Mouse (Mus musculus): ENCODE results near the gene Agfg2.
"Not testable (repeated sequence)": the region's sequence is repeated elsewhere in the genome, so short reads cannot be mapped to it uniquely, and the experiment has no call there.

The Agfg2 gene

DNA sequence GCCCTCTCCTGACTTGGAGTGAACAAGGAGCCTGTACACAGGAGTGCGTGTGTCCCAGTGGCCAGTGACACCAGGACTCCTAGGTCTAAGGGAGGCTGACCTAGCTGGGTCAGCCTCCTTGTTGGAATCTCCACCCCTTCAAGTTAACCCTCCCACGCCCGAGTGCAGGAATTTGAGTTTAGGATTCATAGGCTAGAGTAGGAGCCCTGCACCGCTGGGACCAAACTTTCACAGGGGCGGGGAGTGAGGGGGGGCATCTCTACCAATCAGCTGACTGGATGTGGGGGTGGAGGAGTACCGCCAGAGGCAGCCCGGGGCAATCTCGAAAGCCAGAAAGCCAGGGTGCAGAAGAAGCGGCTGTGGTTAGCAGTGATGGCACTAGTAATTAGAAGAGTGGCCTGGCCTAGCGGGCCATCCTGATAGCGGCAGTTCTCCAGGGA, 38.9 kb downstream of the Agfg2 start, which contains the start of gene Irs3:
Gene Irs3 (minus strand): TSS at position 63 of the 440 bp plus-strand sequence.
- no peak for DNase-seq (ENCODE audit: low spot score)

- DNase-seq (ENCODE audit: low spot score): no peak
Measured at GRCm38 (mm10) chr5:137645091-137645651, 39.4 kb downstream of the Agfg2 start.

DNA sequence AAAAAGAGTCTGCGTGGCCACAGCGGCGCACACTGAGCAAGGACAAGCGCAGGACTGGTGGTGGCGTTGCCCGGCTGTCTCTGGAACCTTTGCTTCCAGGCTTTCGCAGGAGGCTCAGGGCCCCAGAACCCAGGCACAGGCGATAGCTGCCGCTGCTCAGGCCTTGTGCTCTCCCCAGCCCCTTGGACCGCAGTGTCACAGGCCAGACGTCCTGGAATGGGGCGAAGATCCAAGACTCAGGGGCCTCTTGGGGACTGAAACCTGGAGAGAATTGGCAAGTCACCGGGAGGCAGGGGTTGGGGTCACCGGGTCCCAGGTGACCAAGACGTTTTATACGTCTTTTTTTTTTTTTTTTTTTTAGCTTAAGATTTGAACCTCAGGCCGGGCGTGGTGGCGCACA, 40.0 kb downstream of the Agfg2 start:
- DNase-seq (ENCODE audit: low spot score): no peak

- DNase-seq (ENCODE audit: low spot score): no peak
Measured at GRCm38 (mm10) chr5:137642886-137643285, 41.6 kb downstream of the Agfg2 start.

- DNase-seq (ENCODE audit: low spot score): no peak
Measured at GRCm38 (mm10) chr5:137641054-137641453, 43.5 kb downstream of the Agfg2 start, which contains the start of gene Sap25. Sap25 (plus strand) TSS chr5:137641334.

GRCm38 (mm10) chr5:137639472-137639871, 45.1 kb downstream of the Agfg2 start:
- DNase-seq (ENCODE audit: low spot score): no peak

DNA sequence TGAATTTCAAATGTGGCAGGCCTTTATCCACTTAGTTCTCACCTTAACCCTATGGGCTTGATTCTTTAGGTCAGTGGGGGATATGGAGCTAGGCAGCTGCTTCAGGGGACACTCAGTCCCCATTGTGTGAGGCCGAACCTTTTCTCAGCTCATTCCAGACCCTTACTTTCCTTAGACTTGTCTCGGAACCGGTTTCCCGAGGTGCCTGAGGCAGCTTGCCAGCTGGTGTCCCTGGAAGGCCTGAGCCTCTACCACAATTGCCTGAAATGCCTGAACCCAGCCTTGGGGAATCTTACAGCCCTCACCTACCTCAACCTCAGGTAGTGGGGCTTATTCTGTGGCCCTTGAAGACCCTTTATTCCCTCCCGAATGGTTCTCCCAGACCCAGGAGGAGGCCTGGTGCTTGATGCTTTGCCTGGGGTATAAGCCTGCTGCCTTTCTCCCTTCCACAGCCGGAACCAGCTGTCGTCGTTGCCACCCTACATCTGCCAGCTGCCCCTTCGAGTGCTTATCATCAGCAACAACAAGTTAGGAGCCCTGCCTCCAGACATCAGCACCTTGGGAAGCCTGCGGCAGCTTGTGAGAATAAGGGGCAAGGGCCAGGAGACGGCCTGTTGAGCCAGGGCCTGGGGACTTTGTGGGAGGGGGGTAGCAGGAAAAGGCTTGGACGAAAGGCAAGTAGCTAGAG, 51.0 kb downstream of the Agfg2 start:
- DNase-seq (ENCODE audit: low spot score): no peak

GRCm38 (mm10) chr5:137631591-137631990, 52.9 kb downstream of the Agfg2 start:
- DNase-seq (ENCODE audit: low spot score): no peak

DNA sequence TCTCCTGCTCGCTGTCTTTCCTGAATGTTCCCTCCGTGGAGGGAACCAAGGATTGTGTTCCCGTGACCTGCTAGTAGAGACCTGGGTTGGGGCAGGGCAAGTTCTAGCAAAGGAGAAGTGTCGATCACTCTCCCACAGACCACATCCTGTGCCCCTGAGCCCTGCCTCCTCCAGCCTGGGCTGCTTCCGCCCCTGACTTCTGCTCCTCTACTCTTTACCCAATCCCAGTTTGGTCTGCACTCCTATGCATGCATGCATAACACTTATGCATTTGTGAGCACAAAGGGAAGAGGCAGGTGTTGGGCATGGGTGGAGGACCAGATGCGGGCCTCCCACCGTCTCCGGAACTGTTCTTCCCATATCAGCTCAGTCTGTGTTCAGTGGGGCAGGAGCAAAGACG, 53.4 kb downstream of the Agfg2 start:
- no peak for DNase-seq (ENCODE audit: low spot score)

DNA sequence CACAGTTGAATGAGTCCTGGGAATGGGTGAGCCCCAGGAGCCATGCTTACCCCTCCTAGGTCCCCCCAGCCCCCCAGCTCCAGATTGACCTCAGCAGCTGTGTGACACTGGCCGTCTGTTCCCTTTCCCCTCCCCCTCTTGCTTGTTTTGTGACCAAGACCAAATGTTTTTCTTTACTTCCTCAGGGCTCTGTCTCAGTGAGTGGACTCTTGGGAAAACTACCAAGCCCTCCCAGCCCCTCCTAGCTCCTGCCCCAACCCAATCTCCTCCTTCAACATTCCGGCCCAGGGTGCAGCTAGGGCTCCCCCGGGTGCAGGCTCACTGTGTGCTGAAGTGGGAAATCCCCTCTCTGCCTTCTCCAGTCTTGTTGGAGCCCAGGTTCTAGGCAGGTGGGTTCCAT, 53.9 kb downstream of the Agfg2 start:
- DNase-seq (ENCODE audit: low spot score): no peak

GRCm38 (mm10) chr5:137629906-137630545, 54.5 kb downstream of the Agfg2 start:
- no peak for DNase-seq (ENCODE audit: low spot score)

- DNase-seq (ENCODE audit: low spot score): peak; percentile 87
Measured at GRCm38 (mm10) chr5:137629306-137629721, 55.2 kb downstream of the Agfg2 start.

DNA sequence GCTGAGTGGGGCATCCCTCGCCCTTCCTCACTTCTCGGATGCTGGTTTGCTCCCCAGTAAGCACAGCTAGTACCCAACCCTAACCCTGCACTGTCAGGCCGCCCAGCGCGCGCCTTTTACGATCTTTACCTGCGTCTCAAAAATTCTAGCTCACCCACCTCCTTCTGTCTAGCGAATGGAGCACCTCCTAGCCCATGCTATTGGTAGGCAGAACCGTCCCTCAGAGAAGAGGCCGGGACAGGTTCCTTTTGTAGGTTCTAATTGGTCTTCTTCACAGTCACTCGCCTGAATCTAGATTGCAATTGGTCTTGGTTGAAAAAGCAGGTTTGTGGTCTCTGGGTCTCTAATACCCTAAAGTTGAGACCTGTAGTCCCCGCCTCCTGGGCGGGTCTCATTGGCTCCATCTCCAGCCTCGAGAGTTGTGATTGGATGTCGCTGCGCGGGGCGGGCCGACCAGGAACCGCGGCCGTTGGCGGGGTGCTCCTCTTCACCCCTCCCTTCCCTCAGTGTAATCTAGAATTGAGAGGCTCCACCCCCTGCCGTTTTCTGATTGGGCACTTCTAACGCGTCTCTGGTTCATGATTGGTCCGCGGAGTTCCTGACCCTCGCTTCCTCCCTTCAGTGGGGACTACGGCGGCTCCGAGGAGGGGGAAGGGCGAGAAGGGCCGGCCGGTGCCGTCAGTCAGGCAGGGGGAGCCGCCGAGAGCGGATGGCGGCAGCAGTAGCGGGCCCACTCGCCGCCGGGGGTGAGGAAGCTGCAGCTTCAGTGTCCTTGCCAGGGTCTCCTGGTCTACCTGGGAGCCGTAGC, 55.8 kb downstream of the Agfg2 start, which contains the start of the genes Fbxo24, Lrch4 and Gm20605:
Gene Fbxo24 (minus strand): TSS at position 505 of the 808 bp plus-strand sequence.
Gene Lrch4 (plus strand): TSS at position 624 of the 808 bp plus-strand sequence.
Gene Gm20605 (plus strand): TSS at position 678 of the 808 bp plus-strand sequence.
- DNase-seq (ENCODE audit: low spot score): peak; percentile 100

DNA sequence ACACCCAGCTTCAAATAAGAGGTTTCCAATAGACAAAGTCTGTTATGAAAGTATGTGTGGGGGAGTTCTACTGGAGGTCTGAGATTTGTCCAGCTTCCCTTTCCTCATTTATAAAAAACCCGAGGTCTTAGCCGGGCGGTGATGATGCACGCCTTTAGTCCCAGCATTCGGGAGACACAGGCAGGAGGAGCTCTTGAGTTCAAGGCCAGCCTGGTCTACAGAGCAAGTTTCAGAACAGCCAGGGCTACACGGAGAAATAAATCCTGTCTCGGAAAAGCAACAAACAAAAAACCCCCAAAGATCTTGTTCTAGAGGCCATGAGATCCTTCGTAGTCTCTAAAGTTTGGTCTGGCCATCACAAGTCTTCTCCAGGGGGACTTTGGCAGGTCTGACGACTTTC, 56.5 kb downstream of the Agfg2 start:
- no peak for DNase-seq (ENCODE audit: low spot score)

DNA sequence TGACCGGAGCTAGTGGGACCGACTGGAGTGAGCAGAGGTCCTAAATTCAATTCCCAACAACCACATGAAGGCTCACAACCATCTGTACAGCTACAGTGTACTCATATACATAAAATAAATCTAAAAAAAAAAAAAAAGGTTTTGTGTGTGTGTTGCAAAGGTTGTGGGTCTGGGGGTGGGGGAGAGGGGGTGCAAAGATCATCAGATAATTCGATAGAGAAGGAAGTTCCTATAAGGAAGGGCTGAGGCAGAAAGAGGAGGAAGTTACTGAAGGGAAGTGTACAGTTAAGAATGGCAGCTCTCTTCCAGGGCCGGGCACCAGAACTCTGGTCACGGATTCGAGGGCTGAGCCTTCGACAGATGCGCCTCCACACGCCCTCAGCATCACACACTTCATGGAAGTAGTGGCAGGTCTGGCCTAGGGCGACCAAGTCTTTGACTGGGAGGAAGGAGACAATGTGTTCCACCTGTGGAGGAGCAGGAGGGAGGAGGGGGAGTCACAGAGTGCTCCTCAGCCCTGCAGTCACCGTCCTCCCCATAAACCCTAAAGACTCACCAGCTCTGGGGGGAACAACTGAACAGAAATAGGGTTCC, 60.5 kb downstream of the Agfg2 start:
- DNase-seq (ENCODE audit: low spot score): no peak

- no peak for DNase-seq (ENCODE audit: low spot score)
Measured at GRCm38 (mm10) chr5:137615347-137615746, 69.2 kb downstream of the Agfg2 start.

GRCm38 (mm10) chr5:137614921-137615320, 69.6 kb downstream of the Agfg2 start:
- DNase-seq (ENCODE audit: low spot score): not testable (repeated sequence)

GRCm38 (mm10) chr5:137613550-137613949, 71.0 kb downstream of the Agfg2 start, which contains the start of gene Pcolce:
Pcolce (minus strand) TSS chr5:137613784.
- DNase-seq (ENCODE audit: low spot score): no peak

GRCm38 (mm10) chr5:137613076-137613475, 71.5 kb downstream of the Agfg2 start:
- DNase-seq (ENCODE audit: low spot score): no peak

DNA sequence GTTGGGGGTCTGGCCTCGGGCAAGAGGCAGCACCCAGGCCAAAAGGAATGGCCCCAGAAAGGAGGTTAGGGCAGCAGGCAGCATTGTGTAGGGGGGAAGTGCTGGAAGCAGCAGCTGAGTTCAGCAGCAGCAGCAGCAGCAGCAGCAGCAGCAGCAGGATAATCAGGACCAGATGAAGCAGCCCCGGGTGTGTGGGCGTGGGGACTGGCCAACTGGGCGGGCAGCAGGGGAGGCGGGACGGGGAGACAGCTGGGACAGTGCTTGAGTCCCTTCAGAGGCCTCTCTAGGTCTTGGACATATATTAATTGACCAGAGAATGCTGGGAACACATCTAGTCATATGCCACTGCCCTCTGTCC, 73.3 kb downstream of the Agfg2 start:
- DNase-seq (ENCODE audit: low spot score): peak; percentile 63

GRCm38 (mm10) chr5:137610548-137611244, 73.8 kb downstream of the Agfg2 start:
- DNase-seq (ENCODE audit: low spot score): peak; percentile 82
